Mouse (Mus musculus): ENCODE measurements at regions not wholly inside any gene's neighbourhood (a gene's known extent, or its start where the extent isn't known, plus 50 kb on each side); places are given as distances from the start of the nearest gene placed in this dataset.

- Histone ChIP-seq H3K4me3 (ENCODE audit: low read depth, low read length) (no peak overlapping the region), H3K4me2 (ENCODE audit: low read depth, low read length) (no peak overlapping the region), H3K36me3 (replicated peaks; ENCODE audit: insufficient read depth, low read length) (no peaks in the 10 kb centered on the region), H3K9ac (replicated peaks) (no peak overlapping the region), H3K27me3 (ENCODE audit: insufficient read depth, low read length) (no peaks in the 10 kb centered on the region), H3K27ac (ENCODE audit: low read depth) (no peak overlapping the region), H3K9me3 (ENCODE audit: low read length) (no peaks in the 10 kb centered on the region), H3K4me1 (ENCODE audit: insufficient read depth) (no peaks in the 10 kb centered on the region)
- ATAC-seq (no peak), DNase-seq (no peak)
- TF ChIP-seq CTCF (IDR thresholded peaks at IDR 0.05; ENCODE audit: low read depth) (no peak), EP300 (IDR thresholded peaks at IDR 0.05; ENCODE audit: low read depth) (no peak)
- 75% methylated on average over 7 of the region's 7 CpGs for WGBS (ENCODE audit: insufficient replicate concordance)
Observed at GRCm38 (mm10) chr6:134320379-134320932, 75.7 kb upstream of the Bcl2l14 start.

DNA sequence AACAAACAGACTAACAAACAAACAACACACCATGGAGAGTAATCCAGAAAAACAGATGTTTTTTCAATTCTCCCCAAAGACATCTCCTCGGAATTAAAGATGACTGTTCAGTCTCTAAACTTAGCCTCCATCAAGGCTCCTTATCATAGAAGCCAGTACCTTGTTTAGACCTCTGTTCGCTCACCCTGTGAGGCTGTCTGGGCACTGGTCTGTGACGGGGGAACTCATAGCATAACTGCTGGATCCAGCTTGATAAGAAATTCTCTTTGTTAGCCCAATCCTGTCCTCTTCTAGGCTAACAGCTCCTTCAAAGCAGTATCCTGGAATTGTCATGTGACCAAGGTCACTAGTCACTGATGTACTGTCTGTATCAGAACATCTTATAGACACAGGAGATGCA lies 72.1 kb upstream of the Bcl2l14 start:
- DNase-seq, result no peak
- Histone ChIP-seq H3K4me1 (ENCODE audit: insufficient read depth) (no peaks in the 10 kb centered on the region), H3K27me3 (ENCODE audit: insufficient read depth, low read length) (no peaks in the 10 kb centered on the region), H3K9ac (replicated peaks) (no peak overlapping the region), H3K4me2 (ENCODE audit: low read depth, low read length) (no peak overlapping the region), H3K27ac (ENCODE audit: low read depth) (no peak overlapping the region), H3K4me3 (ENCODE audit: low read depth, low read length) (no peak overlapping the region), H3K9me3 (ENCODE audit: low read length) (no peaks in the 10 kb centered on the region), H3K36me3 (replicated peaks; ENCODE audit: insufficient read depth, low read length) (no peaks in the 10 kb centered on the region)
- no peak for TF ChIP-seq CTCF (IDR thresholded peaks at IDR 0.05; ENCODE audit: low read depth)
- no peak for TF ChIP-seq EP300 (IDR thresholded peaks at IDR 0.05; ENCODE audit: low read depth)
- 52% methylated on average over 3 of the region's 3 CpGs for WGBS (ENCODE audit: insufficient replicate concordance)
- no peak for ATAC-seq

DNA sequence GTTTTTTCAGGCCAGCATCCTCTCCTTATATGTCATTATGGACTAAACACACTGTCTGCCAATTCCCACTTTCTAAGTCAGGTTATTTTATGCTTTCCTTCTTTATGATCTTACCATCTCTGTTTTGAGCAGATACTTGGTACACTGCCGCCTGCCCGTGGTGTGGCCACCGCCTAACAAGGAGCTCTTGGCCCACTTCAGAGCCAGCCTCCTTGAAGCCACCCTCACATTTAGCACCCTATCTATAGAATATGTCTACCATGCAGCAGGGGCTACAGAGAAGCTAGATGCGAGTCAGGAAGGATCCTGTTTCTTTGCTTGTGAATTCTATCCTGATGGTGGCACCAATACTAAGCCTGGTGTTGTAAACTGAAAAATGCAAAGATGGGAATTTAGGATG lies 70.6 kb upstream of the Bcl2l14 start:
- H3K4me3 ChIP-seq (ENCODE audit: low read depth, low read length), result no peak overlapping the region
- DNase-seq (no peak), ATAC-seq (no peak)
- no peaks in the 10 kb centered on the region for H3K36me3 ChIP-seq (replicated peaks; ENCODE audit: insufficient read depth, low read length)
- H3K4me2 ChIP-seq (ENCODE audit: low read depth, low read length), result no peak overlapping the region
- no peak for TF ChIP-seq CTCF (IDR thresholded peaks at IDR 0.05; ENCODE audit: low read depth)
- no peak for TF ChIP-seq EP300 (IDR thresholded peaks at IDR 0.05; ENCODE audit: low read depth)
- 92% methylated on average over 4 of the region's 4 CpGs for WGBS (ENCODE audit: insufficient replicate concordance)
- H3K9ac ChIP-seq (replicated peaks), result no peak overlapping the region
- no peaks in the 10 kb centered on the region for H3K9me3 ChIP-seq (ENCODE audit: low read length)
- H3K27me3 ChIP-seq (ENCODE audit: insufficient read depth, low read length), result no peaks in the 10 kb centered on the region
- no peaks in the 10 kb centered on the region for H3K4me1 ChIP-seq (ENCODE audit: insufficient read depth)
- no peak overlapping the region for H3K27ac ChIP-seq (ENCODE audit: low read depth)

GRCm38 (mm10) chr6:134329550-134330299 lies 66.4 kb upstream of the Bcl2l14 start:
- Histone ChIP-seq H3K4me2 (ENCODE audit: low read depth, low read length) (no peak overlapping the region), H3K4me3 (ENCODE audit: low read depth, low read length) (no peak overlapping the region), H3K4me1 (ENCODE audit: insufficient read depth) (no peaks in the 10 kb centered on the region), H3K9ac (replicated peaks) (no peak overlapping the region), H3K9me3 (ENCODE audit: low read length) (no peaks in the 10 kb centered on the region), H3K27me3 (ENCODE audit: insufficient read depth, low read length) (no peaks in the 10 kb centered on the region), H3K36me3 (replicated peaks; ENCODE audit: insufficient read depth, low read length) (no peaks in the 10 kb centered on the region), H3K27ac (ENCODE audit: low read depth) (no peak overlapping the region)
- 66% methylated on average over 10 of the region's 10 CpGs for whole genome bisulfite sequencing (ENCODE audit: insufficient replicate concordance)
- ATAC-seq (no peak), DNase-seq (no peak)
- TF ChIP-seq EP300 (IDR thresholded peaks at IDR 0.05; ENCODE audit: low read depth), result no peak
- TF ChIP-seq CTCF (IDR thresholded peaks at IDR 0.05; ENCODE audit: low read depth), result no peak

GRCm38 (mm10) chr6:134330300-134330640 lies 65.8 kb upstream of the Bcl2l14 start:
- DNase-seq (no peak), ATAC-seq (no peak)
- no peaks in the 10 kb centered on the region for H3K4me1 ChIP-seq (ENCODE audit: insufficient read depth)
- H3K27me3 ChIP-seq (ENCODE audit: insufficient read depth, low read length), result no peaks in the 10 kb centered on the region
- H3K9ac ChIP-seq (replicated peaks), result no peak overlapping the region
- H3K36me3 ChIP-seq (replicated peaks; ENCODE audit: insufficient read depth, low read length), result no peaks in the 10 kb centered on the region
- H3K27ac ChIP-seq (ENCODE audit: low read depth), result no peak overlapping the region
- 77% methylated on average over 4 of the region's 4 CpGs for WGBS (ENCODE audit: insufficient replicate concordance)
- TF ChIP-seq EP300 (IDR thresholded peaks at IDR 0.05; ENCODE audit: low read depth), result no peak
- no peak for TF ChIP-seq CTCF (IDR thresholded peaks at IDR 0.05; ENCODE audit: low read depth)
- no peak overlapping the region for H3K4me2 ChIP-seq (ENCODE audit: low read depth, low read length)
- no peaks in the 10 kb centered on the region for H3K9me3 ChIP-seq (ENCODE audit: low read length)
- no peak overlapping the region for H3K4me3 ChIP-seq (ENCODE audit: low read depth, low read length)

DNA sequence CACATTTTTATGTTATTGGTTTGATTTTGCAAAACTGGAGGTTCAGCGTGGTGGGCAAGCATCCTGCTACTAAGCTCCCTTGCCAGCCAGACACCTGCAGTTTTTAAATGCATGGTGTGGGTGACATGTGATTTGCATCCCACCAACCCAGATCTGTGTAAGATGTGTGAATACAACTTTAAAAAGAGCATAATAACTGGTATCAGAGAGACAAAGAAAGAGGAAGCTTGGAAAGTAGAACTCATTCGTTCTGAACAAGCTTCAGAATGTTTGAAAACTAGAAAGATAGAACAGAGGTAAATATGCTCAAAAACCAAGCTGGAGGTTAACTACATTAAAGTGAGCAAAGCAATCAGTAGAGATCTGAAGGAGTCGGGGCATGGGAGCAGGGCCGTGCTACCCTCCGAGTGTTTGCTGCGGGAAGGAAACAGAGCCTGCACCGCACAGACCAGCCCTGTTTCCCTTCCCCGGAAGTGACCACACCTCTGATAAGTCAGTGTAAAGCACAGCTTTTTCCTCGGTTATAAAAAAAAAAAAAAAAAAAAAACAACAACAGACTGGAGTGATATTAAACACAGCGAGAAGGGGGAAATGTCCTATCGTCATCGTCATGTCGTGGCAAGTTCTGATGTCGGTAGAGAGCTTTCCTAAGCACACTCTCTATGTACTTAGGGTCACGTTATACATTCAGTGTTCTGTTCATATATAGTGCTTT lies 63.2 kb upstream of the Bcl2l14 start:
- WGBS (ENCODE audit: insufficient replicate concordance), result 26% methylated on average over 15 of the region's 15 CpGs
- no peak for TF ChIP-seq EP300 (IDR thresholded peaks at IDR 0.05; ENCODE audit: low read depth)
- no peak for TF ChIP-seq CTCF (IDR thresholded peaks at IDR 0.05; ENCODE audit: low read depth)
- H3K9ac ChIP-seq (replicated peaks), result no peak overlapping the region
- H3K4me3 ChIP-seq (ENCODE audit: low read depth, low read length), result no peak overlapping the region
- DNase-seq, result no peak
- H3K4me2 ChIP-seq (ENCODE audit: low read depth, low read length), result peak overlapping the region; percentile 43; the same call in 1 of the 2 replicates
- H3K27ac ChIP-seq (ENCODE audit: low read depth), result no peak overlapping the region
- H3K27me3 ChIP-seq (ENCODE audit: insufficient read depth, low read length), result no peaks in the 10 kb centered on the region
- no peak for ATAC-seq
- H3K36me3 ChIP-seq (replicated peaks; ENCODE audit: insufficient read depth, low read length), result no peaks in the 10 kb centered on the region
- no peaks in the 10 kb centered on the region for H3K4me1 ChIP-seq (ENCODE audit: insufficient read depth)
- H3K9me3 ChIP-seq (ENCODE audit: low read length), result no peaks in the 10 kb centered on the region
